Mouse (Mus musculus) cortical plate, adult 2 months (tissue): ENCODE data around the gene Tulp1.

Experiments
- CTCF ChIP-seq: fragments of 200-500 bp; IDR thresholded peaks from 2 replicates; pipeline ENCODE4 v1.5.1; 2011; ENCODE audit warnings: mild to moderate bottlenecking, control low read depth, low read length; ENCODE audit not compliant: insufficient read depth; ENCODE audit errors: extremely low read depth
- POLR2A ChIP-seq: fragments of 200-500 bp; IDR thresholded peaks from 2 replicates; pipeline ENCODE4 v1.6.1; 2011; ENCODE audit warnings: mild to moderate bottlenecking, low read length, control low read depth; ENCODE audit not compliant: insufficient read depth; ENCODE audit errors: extremely low read depth

DNA sequence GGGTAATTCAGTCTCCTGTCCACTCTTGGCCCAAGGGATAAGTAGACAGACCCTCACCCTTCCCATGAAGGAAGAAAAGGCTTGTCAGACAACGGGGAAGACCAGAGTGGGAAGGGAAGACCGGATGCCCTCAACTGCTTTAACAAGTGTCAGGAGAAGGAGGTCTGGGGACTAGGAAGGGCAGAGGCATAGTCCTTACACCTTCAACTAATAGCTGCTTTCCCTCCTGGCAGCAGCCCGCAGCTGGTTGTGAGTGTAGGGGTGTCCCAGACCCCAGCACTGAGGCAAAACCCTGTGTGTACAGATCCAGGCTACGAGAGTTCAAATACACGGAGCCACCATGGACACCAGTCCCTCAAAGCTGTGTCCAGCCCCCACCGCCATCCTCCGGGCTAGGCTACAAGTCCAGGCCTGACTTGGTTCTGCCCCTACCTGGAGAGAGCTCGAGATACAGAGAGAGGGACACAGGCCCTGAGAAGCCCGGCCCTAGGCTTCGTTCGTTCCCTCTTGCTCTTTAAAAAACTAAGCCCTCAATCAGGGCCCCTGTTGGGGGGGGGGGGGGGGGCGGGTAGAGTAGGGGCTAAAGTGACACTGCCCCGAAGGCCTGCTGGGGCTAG is 15.7 kb downstream of the Tulp1 start:
- no peak for TF ChIP-seq CTCF
- TF ChIP-seq POLR2A = no peak
